Mouse (Mus musculus) liver, embryonic 13.5 days (tissue): Measurements from ENCODE around the gene Bicral. TPM values are rescaled to one million over a fixed set of nuclear protein-coding genes. Genes with fewer than 3 reads are reported as not detected.
A peak's percentile ranks its signal among the peaks of the same experiment; 100 is the strongest.
"Not testable (repeated sequence)": the region's sequence is repeated elsewhere in the genome, so short reads cannot be mapped to it uniquely, and the experiment has no call there.

ENCODE experiments used
- ATAC-seq: fragments of 200-750 bp; cut with Nextera tagmentation; 2 replicates; pipeline ENCODE4 v1.8.0; 2017; ENCODE audit warnings: low read depth, mild to moderate bottlenecking, moderate number of reproducible peaks, moderate library complexity
- DNase-seq: peaks from one replicate; pipeline ENCODE4 v3.0.0; 2022
- H3K27ac ChIP-seq: fragments of 300-500 bp; sonication (generic); 2 replicates; pipeline ENCODE4 v1.5.1; 2015; ENCODE audit warnings: moderate library complexity, mild to moderate bottlenecking, inconsistent platforms
- H3K27me3 ChIP-seq: fragments of 300-500 bp; sonication (generic); 2 replicates; pipeline ENCODE4 v1.6.1; 2015; ENCODE audit warnings: mild to moderate bottlenecking, inconsistent platforms
- H3K36me3 ChIP-seq: fragments of 300-500 bp; sonication (generic); 2 replicates; pipeline ENCODE4 v1.6.1; 2015; ENCODE audit warnings: mild to moderate bottlenecking, inconsistent platforms
- H3K4me1 ChIP-seq: fragments of 300-500 bp; sonication (generic); replicated peaks from 2 replicates; pipeline ENCODE4 v1.6.1; 2015; ENCODE audit warnings: inconsistent platforms
- H3K4me2 ChIP-seq: fragments of 300-500 bp; sonication (generic); 2 replicates; pipeline ENCODE4 v1.6.1; 2015; ENCODE audit warnings: inconsistent platforms, mild to moderate bottlenecking, moderate library complexity
- H3K4me3 ChIP-seq: fragments of 300-500 bp; sonication (generic); replicated peaks from 2 replicates; pipeline ENCODE4 v1.5.1; 2015; ENCODE audit warnings: mild to moderate bottlenecking, inconsistent platforms
- H3K9ac ChIP-seq: fragments of 300-500 bp; sonication (generic); 2 replicates; pipeline ENCODE4 v1.6.1; 2015; ENCODE audit warnings: mild to moderate bottlenecking, inconsistent platforms
- H3K9me3 ChIP-seq: fragments of 300-500 bp; sonication (generic); replicated peaks from 2 replicates; pipeline ENCODE4 v1.6.1; 2016; ENCODE audit warnings: inconsistent platforms
- WGBS: fragments of 180-500 bp; shearing (Covaris S2); methylation state at CpG from one replicate; pipeline ENCODE4 v1.1.7; 2015; ENCODE audit not compliant: insufficient replicate concordance; 5-methylcytosine and 5-hydroxymethylcytosine counted together
- polyA plus RNA-seq: library from polyadenylated mRNA; unstranded; fragments of >200 nt; fragmentation: Nextera tagmentation; extraction: Ambion mirVana; gene quantifications from 2 replicates; pipeline ENCODE4 v1.2.1, GENCODE M21; 2015

The Bicral gene
- polyA plus RNA-seq, 1 experiment from 2014 or later: 2.6 TPM

DNA sequence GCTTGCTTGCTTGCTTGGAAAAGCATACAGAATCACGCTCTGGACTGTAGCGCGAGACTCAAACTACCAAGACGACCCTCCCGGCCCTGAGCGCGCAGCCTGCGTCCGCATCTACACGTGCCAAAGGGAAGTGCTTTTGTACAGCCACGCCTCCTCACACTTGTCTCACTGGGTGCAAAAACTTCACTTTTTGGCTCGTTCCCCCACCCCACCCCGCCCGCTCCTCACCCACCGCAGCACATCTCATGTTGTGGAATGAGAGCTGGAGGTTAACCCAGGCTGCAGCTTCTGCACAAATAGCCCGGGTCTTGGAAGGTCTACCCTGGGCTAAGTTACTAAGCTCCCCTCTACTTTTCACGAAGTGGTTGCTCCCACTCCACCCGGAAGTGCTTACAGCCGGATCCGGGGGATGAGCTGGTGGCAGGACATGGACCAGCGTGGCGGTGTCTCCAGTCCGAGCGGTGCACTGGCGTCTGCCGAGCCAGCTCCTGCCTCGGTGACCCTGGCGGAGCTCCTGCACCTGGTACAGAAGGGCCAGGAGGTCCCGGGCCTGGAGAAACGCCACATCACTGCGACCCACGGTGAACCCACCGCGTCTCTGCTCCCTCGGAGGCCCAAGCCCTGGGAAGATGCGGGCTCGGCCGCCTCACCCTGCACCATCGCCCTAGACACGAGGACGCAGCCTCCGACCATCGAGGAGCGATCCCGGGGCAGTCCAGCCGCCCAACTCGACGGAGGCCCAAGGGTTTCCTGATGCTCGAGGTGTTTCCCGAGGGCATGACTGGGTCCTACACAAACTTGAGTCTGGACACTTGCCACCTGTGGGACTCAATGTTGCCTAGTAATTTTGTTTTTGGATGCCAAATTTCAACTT is 85.6 kb downstream of the Bicral start, which contains the start of gene 2310039H08Rik:
Gene 2310039H08Rik (plus strand): TSS at position 232 of the 874 bp plus-strand sequence.
- no peaks in the 10 kb centered on the region for H3K27me3 ChIP-seq
- no peaks in the 10 kb centered on the region for H3K9me3 ChIP-seq
- H3K4me3 ChIP-seq: peak within 1 kb of the TSS; percentile 89
- WGBS: 0% methylated on average over 50 of the region's 50 CpGs
- H3K4me1 ChIP-seq: peaks cover 25% of the 10 kb centered on the region
- peak within 1 kb of the TSS; percentile 90 for H3K9ac ChIP-seq
- ATAC-seq (peak; percentile 84), DNase-seq (peak; percentile 74)
- H3K27ac ChIP-seq: peak within 1 kb of the TSS; percentile 87
- peaks cover 37% of the 10 kb centered on the region for H3K36me3 ChIP-seq
- peak within 1 kb of the TSS; percentile 95 for H3K4me2 ChIP-seq

GRCm38 (mm10) chr17:46772038-46772403 is 86.3 kb downstream of the Bicral start:
- ATAC-seq: no peak

GRCm38 (mm10) chr17:46771616-46772015 is 86.7 kb downstream of the Bicral start:
- peak overlapping the region; percentile 90 for H3K9ac ChIP-seq
- DNase-seq (no peak), ATAC-seq (no peak)
- peak overlapping the region; percentile 95 for H3K4me2 ChIP-seq
- H3K9me3 ChIP-seq: no peaks in the 10 kb centered on the region
- H3K4me1 ChIP-seq: peaks cover 25% of the 10 kb centered on the region
- peak overlapping the region; percentile 87; the same call in 1 of the 2 replicates for H3K27ac ChIP-seq
- no peaks in the 10 kb centered on the region for H3K27me3 ChIP-seq
- peaks cover 27% of the 10 kb centered on the region for H3K36me3 ChIP-seq
- 64% methylated on average over 17 of the region's 17 CpGs for WGBS
- H3K4me3 ChIP-seq: peak overlapping the region; percentile 89

More at GRCm38 (mm10) chr17:46772038-46772403, 86.3 kb downstream of the Bicral start:
- Histone ChIP-seq H3K27ac (peak overlapping the region; percentile 87), H3K4me2 (peak overlapping the region; percentile 95), H3K27me3 (no peaks in the 10 kb centered on the region), H3K9ac (peak overlapping the region; percentile 90), H3K36me3 (peaks cover 31% of the 10 kb centered on the region), H3K4me3 (peak overlapping the region; percentile 89), H3K9me3 (no peaks in the 10 kb centered on the region), H3K4me1 (peaks cover 25% of the 10 kb centered on the region)
- WGBS: 5% methylated on average over 5 of the region's 5 CpGs
- no peak for DNase-seq

DNA sequence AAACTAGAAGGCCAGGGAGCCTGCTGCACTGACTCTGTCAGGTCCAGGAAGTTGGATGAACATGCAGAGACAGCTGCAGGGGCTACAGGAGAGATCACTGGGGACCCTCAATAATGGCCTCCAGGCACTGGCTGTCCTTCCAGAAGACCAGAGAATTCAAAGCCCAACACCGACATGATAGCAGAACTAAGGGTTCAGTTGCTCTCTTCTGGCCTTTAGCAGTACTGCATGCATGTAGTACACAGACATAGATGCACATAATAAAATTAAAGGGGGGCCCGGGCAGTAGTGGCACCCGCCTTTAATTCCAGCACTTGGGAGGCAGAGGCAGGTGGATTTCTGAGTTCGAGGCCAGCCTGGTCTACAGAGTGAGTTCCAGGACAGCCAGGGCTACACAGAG is 87.3 kb downstream of the Bicral start:
- no peak for DNase-seq
- ATAC-seq: no peak

GRCm38 (mm10) chr17:46770546-46770945 is 87.7 kb downstream of the Bicral start:
- H3K4me1 ChIP-seq: peaks cover 25% of the 10 kb centered on the region
- peaks cover 16% of the 10 kb centered on the region for H3K36me3 ChIP-seq
- no peak overlapping the region for H3K4me2 ChIP-seq
- no peak overlapping the region for H3K27ac ChIP-seq
- H3K9ac ChIP-seq: no peak overlapping the region
- H3K27me3 ChIP-seq: no peaks in the 10 kb centered on the region
- DNase-seq: no peak
- no peak for ATAC-seq
- WGBS: 77% methylated on average over 11 of the region's 11 CpGs
- H3K4me3 ChIP-seq: no peak overlapping the region
- no peaks in the 10 kb centered on the region for H3K9me3 ChIP-seq

More for the DNA sequence above, 87.3 kb downstream of the Bicral start:
- 79% methylated on average over 4 of the region's 4 CpGs for WGBS
- Histone ChIP-seq H3K36me3 (peaks cover 21% of the 10 kb centered on the region), H3K4me1 (peaks cover 25% of the 10 kb centered on the region), H3K27me3 (no peaks in the 10 kb centered on the region), H3K9ac (no peak overlapping the region), H3K9me3 (no peaks in the 10 kb centered on the region), H3K4me2 (no peak overlapping the region), H3K4me3 (no peak overlapping the region), H3K27ac (no peak overlapping the region)

DNA sequence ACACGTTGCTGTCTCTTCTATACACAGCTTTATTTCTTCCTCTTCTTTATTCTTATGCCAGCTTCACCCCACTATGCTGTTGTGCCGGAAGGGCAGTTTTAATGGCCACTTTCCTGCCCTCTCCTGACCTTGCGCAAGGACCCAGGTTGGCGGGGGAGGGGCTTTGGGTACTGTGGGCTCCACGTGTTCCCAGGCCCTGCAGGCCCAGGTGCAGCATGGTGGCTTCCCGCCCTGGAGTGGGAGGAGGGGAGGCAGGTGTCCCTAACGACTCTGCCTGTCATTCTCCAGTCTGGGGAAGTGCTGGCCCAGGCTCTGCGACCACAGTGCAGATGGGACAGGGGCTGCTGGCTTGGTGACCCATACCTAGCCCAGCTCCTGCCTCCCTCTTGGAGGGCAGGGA is 90.4 kb downstream of the Bicral start:
- Histone ChIP-seq H3K27me3 (no peaks in the 10 kb centered on the region), H3K36me3 (no peaks in the 10 kb centered on the region), H3K4me1 (peaks cover 10% of the 10 kb centered on the region), H3K9ac (no peak overlapping the region), H3K27ac (no peak overlapping the region), H3K9me3 (no peaks in the 10 kb centered on the region), H3K4me2 (no peak overlapping the region), H3K4me3 (no peak overlapping the region)
- DNase-seq (no peak), ATAC-seq (no peak)
- 53% methylated on average over 8 of the region's 8 CpGs for WGBS

- not testable (repeated sequence) for H3K4me2 ChIP-seq, H3K9ac ChIP-seq, H3K9me3 ChIP-seq, ATAC-seq, H3K36me3 ChIP-seq, H3K27me3 ChIP-seq, H3K4me3 ChIP-seq, DNase-seq, H3K27ac ChIP-seq, H3K4me1 ChIP-seq
- 54% methylated on average over 9 of the region's 9 CpGs for WGBS
These were observed 93.4 kb downstream of the Bicral start for GRCm38 (mm10) chr17:46764916-46765315.

DNA sequence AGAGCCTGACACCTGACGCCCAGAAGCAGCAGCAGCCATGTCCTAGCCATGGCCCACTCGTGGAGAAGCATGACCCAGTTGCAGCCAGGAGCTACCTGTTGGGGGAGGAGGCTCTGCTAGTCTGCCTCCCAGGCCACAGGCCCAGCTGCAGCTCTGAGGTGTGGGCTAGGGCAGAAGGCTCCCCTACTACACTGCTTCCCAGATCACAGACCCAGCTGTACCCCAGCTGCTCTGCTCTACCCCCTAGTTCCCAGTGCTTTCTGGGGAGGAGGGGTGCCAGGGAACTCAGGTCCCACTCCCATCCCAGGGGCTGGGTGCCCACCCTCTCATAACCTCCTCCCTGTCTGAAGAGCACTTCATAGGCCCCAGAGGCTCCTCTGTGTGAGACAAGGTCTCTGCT is 94.7 kb downstream of the Bicral start, which contains the start of gene Ptcra:
Gene Ptcra (minus strand): TSS at position 169 of the 400 bp plus-strand sequence.
- no peaks in the 10 kb centered on the region for H3K27me3 ChIP-seq
- H3K9me3 ChIP-seq: no peaks in the 10 kb centered on the region
- H3K4me3 ChIP-seq: no peak within 1 kb of the TSS
- H3K9ac ChIP-seq: no peak within 1 kb of the TSS
- no peak within 1 kb of the TSS for H3K4me2 ChIP-seq
- 49% methylated on average over 2 of the region's 2 CpGs for WGBS
- DNase-seq (no peak), ATAC-seq (no peak)
- H3K27ac ChIP-seq: no peak within 1 kb of the TSS
- H3K36me3 ChIP-seq: no peaks in the 10 kb centered on the region
- no peaks in the 10 kb centered on the region for H3K4me1 ChIP-seq

DNA sequence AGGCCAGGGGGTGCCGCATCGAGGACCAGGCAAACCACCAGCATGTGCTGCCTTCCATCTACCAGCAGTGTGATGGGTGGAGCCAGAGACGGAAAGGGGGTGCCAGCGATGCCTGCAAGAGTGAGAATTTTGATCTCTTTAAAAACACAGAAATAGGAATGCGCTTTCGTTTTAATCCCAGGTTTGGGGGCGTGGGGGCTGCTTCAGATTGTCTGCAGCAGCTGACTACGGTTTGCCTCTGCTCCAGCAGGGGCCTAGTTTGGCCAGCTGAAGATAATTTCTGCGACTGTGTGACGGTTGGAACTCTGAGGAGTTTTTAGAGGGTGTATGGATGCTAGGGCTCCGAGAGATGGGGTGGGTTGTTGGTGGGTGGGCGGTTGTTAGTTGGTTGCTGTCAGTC is 99.5 kb downstream of the Bicral start:
- DNase-seq: no peak
- Histone ChIP-seq H3K27ac (no peak overlapping the region), H3K4me3 (no peak overlapping the region), H3K36me3 (no peaks in the 10 kb centered on the region), H3K4me1 (no peaks in the 10 kb centered on the region), H3K4me2 (no peak overlapping the region), H3K27me3 (peaks cover 10% of the 10 kb centered on the region; the same call in 1 of the 2 replicates), H3K9me3 (no peaks in the 10 kb centered on the region), H3K9ac (no peak overlapping the region)
- ATAC-seq: no peak
- WGBS: 65% methylated on average over 12 of the region's 12 CpGs

GRCm38 (mm10) chr17:46751794-46752556 is 106.3 kb downstream of the Bicral start, which contains the start of gene Cnpy3:
TSS of gene Cnpy3 (minus strand) at chr17:46752214.
- H3K9me3 ChIP-seq: no peaks in the 10 kb centered on the region
- ATAC-seq (peak; percentile 99), DNase-seq (peak; percentile 96)
- WGBS: under 1% methylated on average over 58 of the region's 58 CpGs
- peak within 1 kb of the TSS; percentile 85 for H3K4me2 ChIP-seq
- peak within 1 kb of the TSS; percentile 81 for H3K4me3 ChIP-seq
- H3K36me3 ChIP-seq: peaks cover 5% of the 10 kb centered on the region
- H3K27me3 ChIP-seq: peaks cover 9% of the 10 kb centered on the region; the same call in 1 of the 2 replicates
- peaks cover 42% of the 10 kb centered on the region for H3K4me1 ChIP-seq
- H3K27ac ChIP-seq: peak within 1 kb of the TSS; percentile 87
- peak within 1 kb of the TSS; percentile 78 for H3K9ac ChIP-seq
